Mouse (Mus musculus): ENCODE measurements around the gene Disp1. TPM values are rescaled to one million over a fixed set of nuclear protein-coding genes. Genes with fewer than 3 reads are reported as not detected.

Disp1 gene
- polyA plus RNA-seq, 1 experiment from 2014 or later = 11.3 TPM

- no peak for DNase-seq (ENCODE audit: low spot score)
These were observed 132.7 kb downstream of the Disp1 start for GRCm38 (mm10) chr1:183088661-183089060.

GRCm38 (mm10) chr1:183086843-183087242, 134.5 kb downstream of the Disp1 start:
- no peak for DNase-seq (ENCODE audit: low spot score)

GRCm38 (mm10) chr1:183084085-183085050, 137.0 kb downstream of the Disp1 start:
- DNase-seq (ENCODE audit: low spot score) = no peak

- DNase-seq (ENCODE audit: low spot score) = no peak
These were observed 138.9 kb downstream of the Disp1 start for GRCm38 (mm10) chr1:183082436-183082835.

GRCm38 (mm10) chr1:183081126-183081525, 140.2 kb downstream of the Disp1 start:
- DNase-seq (ENCODE audit: low spot score) = peak; percentile 32

- no peak for DNase-seq (ENCODE audit: low spot score)
These were observed 146.1 kb downstream of the Disp1 start for GRCm38 (mm10) chr1:183075121-183075822.

- DNase-seq (ENCODE audit: low spot score) = no peak
These were observed 148.9 kb downstream of the Disp1 start for GRCm38 (mm10) chr1:183072263-183073050.

GRCm38 (mm10) chr1:183069954-183070649, 151.2 kb downstream of the Disp1 start:
- no peak for DNase-seq (ENCODE audit: low spot score)

- no peak for DNase-seq (ENCODE audit: low spot score)
These were observed 153.5 kb downstream of the Disp1 start for GRCm38 (mm10) chr1:183067807-183068206.

- DNase-seq (ENCODE audit: low spot score) = no peak
These were observed 154.3 kb downstream of the Disp1 start for GRCm38 (mm10) chr1:183066981-183067380.

GRCm38 (mm10) chr1:183060611-183061010, 160.7 kb downstream of the Disp1 start:
- DNase-seq (ENCODE audit: low spot score) = no peak

GRCm38 (mm10) chr1:183056289-183056655, 165.1 kb downstream of the Disp1 start:
- no peak for DNase-seq (ENCODE audit: low spot score)

GRCm38 (mm10) chr1:183055608-183056288, 165.6 kb downstream of the Disp1 start:
- no peak for DNase-seq (ENCODE audit: low spot score)

- no peak for DNase-seq (ENCODE audit: low spot score)
These were observed 168.7 kb downstream of the Disp1 start for GRCm38 (mm10) chr1:183052663-183053062.

GRCm38 (mm10) chr1:183049295-183049694, 172.0 kb downstream of the Disp1 start:
- peak; percentile 54 for DNase-seq (ENCODE audit: low spot score)

GRCm38 (mm10) chr1:183047913-183048523, 173.3 kb downstream of the Disp1 start:
- DNase-seq (ENCODE audit: low spot score) = no peak

- no peak for DNase-seq (ENCODE audit: low spot score)
These were observed 174.0 kb downstream of the Disp1 start for GRCm38 (mm10) chr1:183047191-183047912.

GRCm38 (mm10) chr1:183046081-183046480, 175.2 kb downstream of the Disp1 start:
- DNase-seq (ENCODE audit: low spot score) = no peak

GRCm38 (mm10) chr1:183043161-183043812, 178.0 kb downstream of the Disp1 start:
- DNase-seq (ENCODE audit: low spot score) = no peak
